Mouse (Mus musculus): ENCODE measurements around the gene Sugct.

DNA sequence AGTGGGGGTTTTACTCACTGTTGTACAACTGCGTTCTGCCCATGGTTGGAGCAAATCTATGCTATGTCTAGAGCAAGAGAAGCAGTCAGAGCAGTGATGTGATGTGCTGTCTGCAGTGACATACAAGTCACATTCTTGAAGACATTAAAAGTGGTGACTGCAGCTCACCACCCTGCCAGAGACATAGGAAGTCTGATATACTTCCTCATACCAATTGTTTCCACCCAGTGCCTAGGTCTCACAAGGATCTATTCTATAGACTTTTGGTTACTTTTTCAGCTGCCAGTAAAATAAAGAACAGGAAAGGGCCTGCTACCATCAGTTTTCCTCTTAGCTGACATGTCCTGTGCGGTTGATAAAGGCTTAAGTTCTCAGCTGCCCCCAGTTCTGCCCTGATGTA, 613.7 kb downstream of the Sugct start:
- TF ChIP-seq CTCF (IDR thresholded peaks at IDR 0.05; ENCODE audit: borderline replicate concordance, insufficient read depth, low read depth, low read length), result no peak
- TF ChIP-seq POLR2A (IDR thresholded peaks at IDR 0.05; ENCODE audit: borderline replicate concordance, insufficient read depth, low read length), result no peak
